Mouse (Mus musculus) heart, postnatal 36 days (tissue): ENCODE measurements around the gene Zfp955a. TPM values are rescaled to one million over a fixed set of nuclear protein-coding genes. Genes with fewer than 3 reads are reported as not detected.
"Not testable (repeated sequence)": the region's sequence is repeated elsewhere in the genome, so short reads cannot be mapped to it uniquely, and the experiment has no call there.

ENCODE experiments used
- DNase-seq, 2 experiments: peaks; one replicate each; pipeline ENCODE4 v3.0.0; 2021 to 2022
- intact Hi-C: fragments of 180-260 bp; cut with DNase I; formaldehyde crosslinking; loops from one replicate; pipeline ENCODE4 v1.15.1; 2025
- total RNA-seq, 2 experiments: library from RNA; stranded (reverse); gene quantifications; 2 replicates each; pipeline ENCODE4 v1.2.3; 2021

Gene Zfp955a
- total RNA-seq = 1 to 10 TPM; 8.8 to 9.6 TPM

DNA sequence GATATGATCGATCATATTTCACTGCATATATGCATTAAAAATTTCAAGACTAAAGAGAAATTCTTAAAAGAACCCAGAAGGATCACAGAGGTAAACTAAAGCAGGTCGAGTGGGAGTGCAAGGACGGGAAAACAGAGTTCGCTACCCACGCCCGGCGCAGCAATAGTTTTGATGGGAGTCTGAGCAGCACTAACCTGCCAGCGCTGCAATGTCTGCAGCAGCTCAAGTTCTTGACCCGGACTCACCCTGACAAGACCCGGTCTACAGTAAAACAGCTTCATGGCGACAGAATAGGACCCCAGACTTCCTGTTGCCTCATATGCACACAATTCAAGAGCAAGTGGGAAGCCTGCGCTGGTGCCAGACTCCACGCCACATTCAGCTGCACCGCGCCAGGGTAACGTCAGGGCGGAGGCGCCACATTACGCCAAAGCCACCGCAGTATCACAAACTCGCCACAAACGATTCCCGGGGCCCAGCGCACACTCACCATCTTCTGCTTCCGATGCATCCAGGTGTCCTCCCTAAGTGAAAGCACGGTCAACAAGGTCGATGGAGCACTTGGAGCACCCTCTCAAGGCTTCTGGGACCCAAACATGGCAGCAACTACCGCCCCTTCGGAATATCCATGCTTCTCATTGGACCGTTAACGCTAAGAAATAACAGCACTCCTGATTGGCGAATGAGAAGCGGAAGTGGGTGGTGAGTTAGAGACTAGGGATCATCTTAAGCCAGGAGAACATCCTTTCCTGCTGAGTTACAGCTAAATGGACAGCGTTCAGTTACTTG is at the start of gene Zfp955a:
Gene Zfp955a (minus strand): TSS at position 616 of the 789 bp plus-strand sequence.
- DNase-seq = not testable (repeated sequence)

DNA sequence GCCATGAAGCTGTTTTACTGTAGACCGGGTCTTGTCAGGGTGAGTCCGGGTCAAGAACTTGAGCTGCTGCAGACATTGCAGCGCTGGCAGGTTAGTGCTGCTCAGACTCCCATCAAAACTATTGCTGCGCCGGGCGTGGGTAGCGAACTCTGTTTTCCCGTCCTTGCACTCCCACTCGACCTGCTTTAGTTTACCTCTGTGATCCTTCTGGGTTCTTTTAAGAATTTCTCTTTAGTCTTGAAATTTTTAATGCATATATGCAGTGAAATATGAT is 34.9 kb upstream of the Zfp955a start:
- DNase-seq, intact Hi-C loops: not testable (repeated sequence)

More for the DNA sequence above, at the start of gene Zfp955a:
- intact Hi-C loops = not testable (repeated sequence)

- DNase-seq, intact Hi-C loops: not testable (repeated sequence)
Observed at GRCm38 (mm10) chr17:33289039-33289875, 34.3 kb upstream of the Zfp955a start, which contains the start of gene Zfp955b. Gene Zfp955b (plus strand): TSS chr17:33289544.

DNA sequence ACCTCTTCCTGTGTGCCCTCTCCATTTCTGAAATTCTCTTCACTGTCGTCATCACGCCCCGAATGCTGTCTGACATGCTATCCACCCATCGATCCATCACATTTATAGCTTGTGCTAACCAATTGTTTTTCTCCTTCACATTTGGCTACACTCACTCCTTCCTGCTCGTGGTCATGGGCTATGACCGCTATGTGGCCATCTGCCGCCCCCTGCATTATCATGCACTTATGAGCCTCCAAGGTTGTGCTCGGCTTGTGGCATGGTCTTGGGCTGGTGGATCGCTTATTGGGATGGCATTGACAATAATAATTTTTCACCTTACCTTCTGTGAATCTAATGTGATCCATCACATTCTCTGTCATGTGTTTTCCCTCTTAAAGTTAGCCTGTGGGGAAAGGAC is 14.0 kb upstream of the Zfp955a start:
- no peak for DNase-seq
- intact Hi-C loops = no loop called here

DNA sequence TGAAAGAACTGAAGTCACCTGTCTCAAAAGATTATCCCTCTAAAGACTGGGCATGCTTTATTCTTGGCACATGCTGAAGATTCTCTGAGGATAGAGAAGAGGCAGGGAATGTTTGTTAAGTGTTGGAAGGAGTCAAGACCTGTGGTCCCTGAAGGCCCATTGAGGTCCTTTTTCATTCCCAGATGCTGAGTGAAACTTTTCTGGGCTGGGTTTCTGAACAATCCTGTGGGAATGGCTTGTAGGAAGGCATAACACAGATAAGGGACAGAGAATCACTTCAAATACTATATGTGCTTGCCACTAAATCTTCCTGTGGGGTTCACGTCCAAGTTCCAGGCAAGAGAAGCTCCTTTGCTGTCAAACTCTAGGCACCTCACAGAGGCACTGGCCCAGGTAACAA is 9.4 kb upstream of the Zfp955a start, which contains the start of gene Olfr63:
Gene Olfr63 (plus strand): TSS at position 301 of the 400 bp plus-strand sequence.
- intact Hi-C loops = no loop called here
- no peak for DNase-seq

DNA sequence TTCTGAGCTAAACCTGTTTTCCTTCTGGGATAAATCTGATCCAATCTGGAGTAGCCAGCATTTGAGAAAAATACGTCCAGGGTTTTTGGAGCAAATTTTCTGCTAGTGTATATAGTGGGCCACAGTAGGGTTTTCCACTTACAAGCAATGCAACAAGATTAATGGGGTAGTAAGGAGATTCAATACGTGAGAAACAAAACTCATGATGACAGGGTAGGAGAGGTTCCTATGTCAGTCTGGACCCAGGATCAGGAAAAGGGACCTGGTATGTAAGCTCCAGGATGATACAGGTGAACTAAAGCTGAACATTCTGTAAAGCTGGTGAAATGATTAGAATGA is 343 bp upstream of the Zfp955a start:
- intact Hi-C loops = not testable (repeated sequence)

GRCm38 (mm10) chr17:33236646-33237045 is 18.3 kb downstream of the Zfp955a start:
- DNase-seq = not testable (repeated sequence)
- intact Hi-C loops = loop anchor here (10.0 kb wide), 1 partner anchor 68 kb away; no protein-coding TSS in a partner anchor

More for the DNA sequence above, 343 bp upstream of the Zfp955a start:
- not testable (repeated sequence) for DNase-seq

DNA sequence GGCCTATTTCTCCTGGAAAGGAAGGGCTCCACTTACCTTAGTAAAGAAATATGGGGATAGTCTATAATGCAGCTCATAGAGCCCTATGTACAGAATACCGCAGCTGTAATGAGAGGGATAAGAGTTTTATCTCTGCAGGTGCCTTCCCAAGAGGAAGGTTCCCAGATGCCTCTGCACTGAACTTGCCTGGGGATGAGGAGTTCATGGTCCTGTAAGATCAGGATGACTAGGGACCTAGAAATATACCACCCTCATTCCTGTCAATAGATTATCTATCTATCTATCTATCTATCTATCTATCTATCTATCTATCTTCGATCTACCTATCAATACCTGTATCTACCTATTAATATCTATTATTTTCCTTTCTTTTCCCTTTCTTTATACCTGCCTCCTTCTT is 33.4 kb downstream of the Zfp955a start, which contains the start of gene Olfr1564:
Gene Olfr1564 (minus strand): TSS at position 101 of the 400 bp plus-strand sequence.
- DNase-seq = no peak
- intact Hi-C loops = no loop called here

DNA sequence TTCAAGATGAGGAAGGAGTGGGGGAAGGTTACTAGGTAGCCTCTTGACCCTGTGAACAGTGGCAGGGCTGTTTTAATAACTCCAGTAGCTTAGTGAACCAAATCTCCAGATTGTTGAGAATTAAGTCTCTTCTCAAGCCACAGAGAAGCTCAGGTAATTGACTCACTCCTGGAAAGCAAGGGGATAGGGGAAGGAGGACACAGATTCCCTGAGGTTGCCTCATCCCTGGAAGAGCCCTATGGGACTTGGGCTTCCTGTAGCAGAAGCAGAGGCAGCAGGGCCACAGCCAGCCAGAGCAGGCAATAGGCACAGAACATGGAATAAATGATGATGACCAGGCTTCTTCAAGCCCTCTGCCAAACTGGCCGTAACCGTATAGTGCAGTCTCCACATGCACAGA is 63.9 kb downstream of the Zfp955a start, which contains the start of gene Olfr239:
Gene Olfr239 (plus strand): TSS at position 301 of the 400 bp plus-strand sequence.
- intact Hi-C loops = not testable (repeated sequence)

More for the DNA sequence above, 63.9 kb downstream of the Zfp955a start, which contains the start of gene Olfr239:
- not testable (repeated sequence) for DNase-seq

Other genes starting within 250 kb of the Zfp955a start
- 1 to 10 TPM; 4.1 to 5.3 TPM for gene Zfp763, start 221.7 kb downstream of the Zfp955a start, total RNA-seq
- not detected for gene 4921501E09Rik, start 187.1 kb downstream of the Zfp955a start, total RNA-seq
- 1 to 10 TPM; 5.9 to 7.9 TPM for gene Zfp563, start 165.8 kb downstream of the Zfp955a start, total RNA-seq
- under 1 TPM in 1 of 2 experiments, not detected in 1; 0.14 TPM for gene Morc2b, start 115.5 kb downstream of the Zfp955a start, total RNA-seq
- not detected for gene Olfr55, start 86.7 kb downstream of the Zfp955a start, total RNA-seq
- not detected for gene Olfr239, start 63.8 kb downstream of the Zfp955a start, total RNA-seq
- gene Olfr1564, start 33.5 kb downstream of the Zfp955a start, total RNA-seq = under 1 TPM; 0.05 to 0.11 TPM
- not detected for gene Olfr63, start 9.5 kb upstream of the Zfp955a start, total RNA-seq
- 10 to 100 TPM; 11.8 to 13.3 TPM for gene Zfp955b, start 34.4 kb upstream of the Zfp955a start, total RNA-seq
- gene Zfp81, start 103.7 kb upstream of the Zfp955a start, total RNA-seq = 1 to 10 TPM; 6.2 to 6.4 TPM
- gene Zfp101, start 139.5 kb upstream of the Zfp955a start, total RNA-seq = 1 to 10 TPM; 4.2 to 5.0 TPM
- gene Actl9, start 177.8 kb upstream of the Zfp955a start, total RNA-seq = not detected